Mouse (Mus musculus) liver, adult 2 months (tissue): ENCODE data around the gene Kcnk10. TPM values are rescaled to one million over a fixed set of nuclear protein-coding genes. Genes with fewer than 3 reads are reported as not detected.

Experiments used
- DNase-seq: peaks from one replicate; pipeline ENCODE4 v3.0.0-alpha.2; 2011; ENCODE audit warnings: low read depth, low spot score; ENCODE audit errors: extremely low read depth
- H3K27ac ChIP-seq: fragments of 200-500 bp; replicated peaks from 2 replicates; pipeline ENCODE4 v1.5.1; 2012; ENCODE audit warnings: low read depth, mild to moderate bottlenecking, control low read depth, inconsistent platforms, low read length; ENCODE audit not compliant: insufficient read depth
- H3K27me3 ChIP-seq: fragments of 200-500 bp; 2 replicates; pipeline ENCODE4 v1.6.1; 2012; ENCODE audit warnings: mild to moderate bottlenecking, moderate library complexity, low read length, inconsistent platforms; ENCODE audit not compliant: control insufficient read depth, insufficient read depth
- H3K36me3 ChIP-seq: fragments of 200-500 bp; 2 replicates; pipeline ENCODE4 v1.6.1; 2012; ENCODE audit warnings: low read length, inconsistent platforms; ENCODE audit not compliant: control insufficient read depth, insufficient read depth
- H3K4me1 ChIP-seq: fragments of 200-500 bp; 2 replicates; pipeline ENCODE4 v1.6.1; 2011; ENCODE audit warnings: low read length; ENCODE audit not compliant: control insufficient read depth, insufficient read depth
- H3K4me3 ChIP-seq: fragments of 200-500 bp; 2 replicates; pipeline ENCODE4 v1.5.1; 2011; ENCODE audit warnings: low read depth, mild to moderate bottlenecking, control low read depth, low read length, moderate library complexity; ENCODE audit not compliant: insufficient read depth
- H3K79me2 ChIP-seq: fragments of 200-500 bp; 2 replicates; pipeline ENCODE4 v1.6.1; 2012; ENCODE audit warnings: inconsistent platforms, mild to moderate bottlenecking, low read length, moderate library complexity; ENCODE audit not compliant: control insufficient read depth, insufficient read depth
- H3K9ac ChIP-seq: fragments of 200-500 bp; 2 replicates; pipeline ENCODE4 v1.6.1; 2012; ENCODE audit warnings: low read depth, mild to moderate bottlenecking, control low read depth, inconsistent platforms, low read length
- CTCF ChIP-seq: fragments of 200-500 bp; IDR thresholded peaks from 2 replicates; pipeline ENCODE4 v1.5.1; 2011; ENCODE audit warnings: low read depth, low read length, control low read depth
- POLR2A ChIP-seq: fragments of 200-500 bp; IDR thresholded peaks from 2 replicates; pipeline ENCODE4 v1.6.1; 2011; ENCODE audit warnings: low read length, control low read depth; ENCODE audit not compliant: insufficient read depth; ENCODE audit errors: extremely low read depth
- WGBS: fragments of 180-500 bp; shearing (Covaris S2); methylation state at CpG from one replicate; pipeline ENCODE4 v1.1.7; 2018; 5-methylcytosine and 5-hydroxymethylcytosine counted together
- polyA plus RNA-seq: library from polyadenylated mRNA; depleted of rRNA; stranded (reverse); fragments of >200 nt; gene quantifications from 2 replicates; pipeline ENCODE4 v1.2.3, GENCODE M21; 2012
- total RNA-seq: library from RNA; depleted of rRNA; stranded (reverse); fragments of >200 nt; gene quantifications from 2 replicates; pipeline ENCODE4 v1.2.3, GENCODE M21; 2014

The Kcnk10 gene
- total and polyA plus RNA-seq, 2 experiments, result 0.49 to 1.1 TPM

- no peak for DNase-seq
- 82% methylated on average over 5 of the region's 5 CpGs for WGBS
- Histone ChIP-seq H3K79me2 (no peaks in the 10 kb centered on the region), H3K9ac (no peak overlapping the region), H3K27ac (no peak overlapping the region), H3K27me3 (no peaks in the 10 kb centered on the region), H3K4me1 (no peaks in the 10 kb centered on the region), H3K36me3 (no peaks in the 10 kb centered on the region), H3K4me3 (no peak overlapping the region)
- TF ChIP-seq CTCF, result no peak
- no peak for TF ChIP-seq POLR2A
Measured at GRCm38 (mm10) chr12:98458516-98458915, 119.6 kb downstream of the Kcnk10 start.

DNA sequence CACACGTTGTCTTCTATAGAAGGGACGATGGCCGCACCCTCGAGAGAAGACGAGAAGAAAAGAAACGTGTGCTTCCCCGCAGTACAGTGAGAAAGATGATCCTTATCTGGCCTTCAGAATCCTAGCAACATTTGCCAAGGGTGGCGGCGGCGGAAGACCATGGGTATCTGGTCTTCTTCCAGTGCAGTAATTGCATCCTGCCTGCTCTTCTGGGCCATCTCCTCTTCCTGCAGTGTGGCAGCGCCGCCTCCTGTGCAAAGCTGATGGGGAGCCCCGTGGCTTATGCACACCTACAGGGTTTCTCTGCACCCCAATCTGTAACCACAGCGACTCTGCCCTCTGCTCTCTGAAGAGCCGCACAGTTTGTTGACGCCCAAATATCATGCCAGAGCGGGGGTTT is 124.9 kb downstream of the Kcnk10 start:
- H3K36me3 ChIP-seq, result no peaks in the 10 kb centered on the region
- H3K4me1 ChIP-seq, result no peaks in the 10 kb centered on the region
- no peak overlapping the region for H3K27ac ChIP-seq
- no peak overlapping the region for H3K9ac ChIP-seq
- WGBS, result 79% methylated on average over 17 of the region's 17 CpGs
- no peak overlapping the region for H3K4me3 ChIP-seq
- TF ChIP-seq POLR2A (no peak), CTCF (no peak)
- no peak for DNase-seq
- H3K79me2 ChIP-seq, result no peaks in the 10 kb centered on the region
- no peaks in the 10 kb centered on the region for H3K27me3 ChIP-seq

- 74% methylated on average over 7 of the region's 7 CpGs for WGBS
- no peak for TF ChIP-seq POLR2A
- no peak for TF ChIP-seq CTCF
- Histone ChIP-seq H3K9ac (no peak overlapping the region), H3K27me3 (no peaks in the 10 kb centered on the region), H3K4me1 (no peaks in the 10 kb centered on the region), H3K36me3 (no peaks in the 10 kb centered on the region), H3K27ac (no peak overlapping the region), H3K4me3 (no peak overlapping the region), H3K79me2 (no peaks in the 10 kb centered on the region)
- DNase-seq, result no peak
Measured at GRCm38 (mm10) chr12:98452646-98453045, 125.5 kb downstream of the Kcnk10 start.

DNA sequence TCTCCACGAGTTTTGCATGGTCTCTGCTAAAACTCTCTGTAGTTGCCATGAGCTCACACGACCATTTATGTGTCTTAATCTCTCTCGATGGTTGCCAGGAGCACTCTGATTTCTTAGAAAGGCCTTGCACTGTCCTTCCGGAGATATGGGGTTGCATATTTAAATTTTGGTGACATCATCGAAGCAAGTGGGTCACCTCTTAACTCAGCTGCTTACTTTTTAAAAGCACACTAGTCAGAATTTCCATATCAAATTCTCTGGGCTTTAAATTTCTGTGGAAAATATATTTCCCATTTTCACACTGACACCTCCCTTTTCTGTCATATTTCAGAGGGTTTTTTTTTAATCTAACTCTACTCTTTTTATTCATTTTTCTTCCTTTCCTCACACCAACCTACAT is 132.5 kb downstream of the Kcnk10 start:
- Histone ChIP-seq H3K27me3 (no peaks in the 10 kb centered on the region), H3K27ac (no peak overlapping the region), H3K9ac (no peak overlapping the region), H3K4me1 (no peaks in the 10 kb centered on the region), H3K79me2 (no peaks in the 10 kb centered on the region), H3K36me3 (no peaks in the 10 kb centered on the region), H3K4me3 (no peak overlapping the region)
- 69% methylated on average over 5 of the region's 5 CpGs for WGBS
- TF ChIP-seq CTCF (no peak), POLR2A (no peak)
- DNase-seq, result no peak

DNA sequence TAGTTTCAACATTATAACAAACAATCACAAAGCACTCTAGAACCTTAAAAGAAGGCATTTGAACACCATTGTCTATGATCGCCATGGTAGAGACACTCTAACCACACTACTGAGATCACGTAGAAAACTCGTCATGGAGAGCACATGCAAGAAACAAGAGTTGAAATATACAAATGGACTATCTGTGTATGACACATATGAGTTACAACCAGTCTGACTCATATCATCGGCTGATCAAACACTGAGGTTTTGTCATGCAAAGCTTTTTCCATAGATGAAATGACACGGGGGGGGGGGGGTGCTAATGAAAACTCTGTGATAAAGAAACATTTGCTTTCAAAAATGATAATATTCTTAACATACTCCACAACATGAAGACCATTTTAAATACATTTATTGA is 133.2 kb downstream of the Kcnk10 start:
- Histone ChIP-seq H3K4me3 (no peak overlapping the region), H3K9ac (no peak overlapping the region)
- 79% methylated on average over 5 of the region's 5 CpGs for WGBS

GRCm38 (mm10) chr12:98443754-98444153 is 134.4 kb downstream of the Kcnk10 start:
- Histone ChIP-seq H3K4me3 (no peak overlapping the region), H3K79me2 (no peaks in the 10 kb centered on the region), H3K4me1 (no peaks in the 10 kb centered on the region), H3K36me3 (no peaks in the 10 kb centered on the region), H3K27ac (no peak overlapping the region), H3K27me3 (no peaks in the 10 kb centered on the region), H3K9ac (no peak overlapping the region)
- WGBS, result 82% methylated on average over 3 of the region's 3 CpGs
- TF ChIP-seq POLR2A (no peak), CTCF (no peak)
- no peak for DNase-seq

More for the DNA sequence above, 133.2 kb downstream of the Kcnk10 start:
- no peak overlapping the region for H3K27ac ChIP-seq
- no peaks in the 10 kb centered on the region for H3K36me3 ChIP-seq
- TF ChIP-seq POLR2A, result no peak
- no peak for TF ChIP-seq CTCF
- no peak for DNase-seq
- no peaks in the 10 kb centered on the region for H3K79me2 ChIP-seq
- no peaks in the 10 kb centered on the region for H3K27me3 ChIP-seq
- H3K4me1 ChIP-seq, result no peaks in the 10 kb centered on the region
